Mouse (Mus musculus) fat pad, adult 2 months (tissue): ENCODE measurements around the gene Mup1.
"Not testable (repeated sequence)": the region's sequence is repeated elsewhere in the genome, so short reads cannot be mapped to it uniquely, and the experiment has no call there.

ENCODE experiments used
- DNase-seq: peaks from one replicate; pipeline ENCODE4 v3.0.0-alpha.2; 2011; ENCODE audit warnings: low read depth, low spot score; ENCODE audit errors: extremely low read depth

Mup1 gene

GRCm38 (mm10) chr4:60501860-60502259 is at the start of gene Mup1:
Gene Mup1, minus strand, starts transcription at chr4:60501960.
- not testable (repeated sequence) for DNase-seq
